Mouse (Mus musculus) C2C12 (cell line): Measurements from ENCODE around the gene Tcf3.

ENCODE experiments used
- CEBPB ChIP-seq: IDR thresholded peaks from one replicate; pipeline ENCODE4 v1.6.1; 2011; ENCODE audit warnings: low read depth, mild to moderate bottlenecking, control low read depth, moderate library complexity
- CTCF ChIP-seq: IDR thresholded peaks from one replicate; pipeline ENCODE4 v1.5.1; 2011; ENCODE audit not compliant: control insufficient read depth, insufficient read depth, insufficient read length
- FOSL1 ChIP-seq: IDR thresholded peaks from one replicate; pipeline ENCODE4 v1.8.0; 2011; ENCODE audit warnings: mild to moderate bottlenecking, low read length; ENCODE audit not compliant: poor library complexity, insufficient read depth, severe bottlenecking
- MAX ChIP-seq: IDR thresholded peaks from one replicate; pipeline ENCODE4 v1.6.1; 2011; ENCODE audit warnings: mild to moderate bottlenecking, control low read depth
- MYOG ChIP-seq: IDR thresholded peaks from one replicate; pipeline ENCODE4 v1.6.1; 2011; ENCODE audit not compliant: control insufficient read depth, insufficient read length; ENCODE audit errors: extremely low read depth
- USF1 ChIP-seq: IDR thresholded peaks from one replicate; pipeline ENCODE4 v1.6.1; 2011; ENCODE audit warnings: low read depth, mild to moderate bottlenecking, control low read depth, moderate library complexity

DNA sequence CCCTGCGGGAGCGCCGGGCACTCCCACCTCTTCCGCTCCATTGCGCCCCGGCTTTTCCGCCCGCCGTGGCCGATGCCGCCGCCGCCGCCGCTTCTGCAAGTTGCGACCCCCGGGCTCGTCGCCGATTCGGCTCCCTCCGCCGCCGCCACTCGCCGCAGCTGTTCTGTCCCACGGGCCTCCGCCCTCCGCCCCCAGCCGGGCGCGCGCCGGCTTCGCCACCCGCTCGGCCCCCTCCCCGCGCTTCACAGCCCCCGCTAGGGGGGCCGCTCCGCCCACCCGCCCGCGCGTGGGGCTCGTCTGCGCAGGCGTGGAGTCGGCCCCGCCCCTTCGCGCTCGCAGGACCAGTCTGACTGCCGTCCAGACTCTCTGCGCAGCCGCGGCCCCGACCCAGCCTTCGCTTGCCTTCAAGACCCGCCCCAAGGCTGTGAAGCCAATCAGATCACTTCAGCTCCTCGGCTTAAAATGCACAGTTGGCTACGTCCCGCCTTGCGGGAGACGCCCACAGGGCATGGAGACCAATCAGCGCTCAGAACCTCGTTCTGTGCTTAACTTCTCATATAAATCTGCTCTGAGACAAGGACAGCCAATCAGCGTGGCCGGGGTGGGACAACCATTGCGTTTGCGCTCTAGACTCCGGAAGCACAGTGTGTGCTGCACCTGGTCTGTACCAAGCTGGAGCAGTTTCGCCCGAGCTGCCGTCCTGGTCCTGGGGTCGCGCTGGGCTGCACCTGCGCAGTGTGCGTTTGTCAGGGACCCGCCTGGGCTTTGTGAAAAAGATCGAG lies 34.1 kb downstream of the Tcf3 start, which contains the start of gene Mbd3:
- TF ChIP-seq CTCF (no peak), MYOG (no peak), MAX (no peak), USF1 (no peak), FOSL1 (no peak), CEBPB (no peak)
